In genomic region chr17:78571494-78571893, GRCm38 (mm10) we compare ENCODE assay signal across 11 mouse cellular contexts.
A peak's percentile ranks its signal among the peaks of the same experiment; 100 is the strongest.
DNase-seq lines count a peak whose midpoint lies in the region; ATAC-seq and TF ChIP-seq lines count a peak whose summit lies in the region.
"Had no signal": no experiment of that assay in that cellular context is flagged by ENCODE, and none has a peak within 500 bp of the region (broad histone marks: within the 10 kb centered on the region; RNA-seq: fewer than 3 reads in every experiment).

No protein-coding gene starts in this region.

- peak; percentile 9 for DNase-seq in lung, adult 18-20 months
- no peak for DNase-seq in lung, postnatal 14 days
- DNase-seq in adrenal gland, postnatal 14 days: peak; percentile 53
- peak; percentile 30 for DNase-seq in stomach, postnatal 0 days (ENCODE audit: low spot score)
- no peak for DNase-seq in cerebellum, postnatal 4 days (ENCODE audit: low spot score in 2 of 2)
- no peak for DNase-seq in kidney, postnatal 36 days
- DNase-seq in embryo, embryonic 10 days (ENCODE audit: low spot score): no peak
- DNase-seq: thymus, adult 18-20 months had no signal

- peak overlapping the region; percentile 51; the same call in 1 of the 2 replicates for H3K27ac ChIP-seq in heart, embryonic 15.5 days
- H3K27ac ChIP-seq in stomach, postnatal 0 days (replicated peaks): 0 out of 2 replicates have a peak overlapping the region, but pooled peaks have one; percentile 18
- H3K27ac ChIP-seq: forebrain, embryonic 12.5 days had no signal

- no peak for TF ChIP-seq EP300 in stomach, postnatal 0 days (optimal IDR thresholded peaks at IDR 0.05)

- WGBS in heart, embryonic 15.5 days: 21% methylated on average over 6 of the region's 6 CpGs
- 55% methylated on average over 6 of the region's 6 CpGs for WGBS in stomach, postnatal 0 days

- peak overlapping the region; percentile 27; the same call in 1 of the 2 replicates for H3K4me2 ChIP-seq in heart, embryonic 15.5 days
- no peak overlapping the region for H3K4me2 ChIP-seq in stomach, postnatal 0 days (replicated peaks; ENCODE audit: low read depth)
- H3K4me2 ChIP-seq: forebrain, embryonic 12.5 days had no signal

- H3K36me3 ChIP-seq in heart, embryonic 15.5 days: no peaks in the 10 kb centered on the region
- H3K36me3 ChIP-seq in stomach, postnatal 0 days (ENCODE audit: control insufficient read depth, insufficient read depth, low read length): no peaks in the 10 kb centered on the region
- H3K36me3 ChIP-seq: forebrain, embryonic 12.5 days had no signal

- H3K9ac ChIP-seq in heart, embryonic 15.5 days: no peak overlapping the region
- no peak overlapping the region for H3K9ac ChIP-seq in stomach, postnatal 0 days (ENCODE audit: low read length)
- H3K9ac ChIP-seq: forebrain, embryonic 12.5 days had no signal

- no peak overlapping the region for H3K4me3 ChIP-seq in heart, embryonic 15.5 days
- H3K4me3 ChIP-seq in stomach, postnatal 0 days (ENCODE audit: low read depth, low read length): no peak overlapping the region
- H3K4me3 ChIP-seq: forebrain, embryonic 12.5 days had no signal

- H3K9me3 ChIP-seq in heart, embryonic 15.5 days (replicated peaks): no peaks in the 10 kb centered on the region
- H3K9me3 ChIP-seq in stomach, postnatal 0 days (ENCODE audit: control insufficient read depth, low read length): no peaks in the 10 kb centered on the region
- H3K9me3 ChIP-seq: forebrain, embryonic 12.5 days had no signal

- peaks cover 15% of the 10 kb centered on the region for H3K4me1 ChIP-seq in heart, embryonic 15.5 days (replicated peaks)
- H3K4me1 ChIP-seq in stomach, postnatal 0 days (replicated peaks; ENCODE audit: control insufficient read depth, insufficient read depth): no peaks in the 10 kb centered on the region
- H3K4me1 ChIP-seq: forebrain, embryonic 12.5 days had no signal

- no peak for TF ChIP-seq CTCF in stomach, postnatal 0 days (IDR thresholded peaks at IDR 0.05; ENCODE audit: low read depth)

- no peaks in the 10 kb centered on the region for H3K27me3 ChIP-seq in heart, embryonic 15.5 days
- no peaks in the 10 kb centered on the region for H3K27me3 ChIP-seq in stomach, postnatal 0 days (ENCODE audit: control insufficient read depth, insufficient read depth, low read length)
- H3K27me3 ChIP-seq: forebrain, embryonic 12.5 days had no signal

- 0 out of 2 replicates have a peak, but pooled peaks have one; percentile 18 for ATAC-seq in heart, embryonic 15.5 days (replicated peaks; ENCODE audit: insufficient number of reproducible peaks, insufficient read depth, low FRiP score, low read depth)
- peak; percentile 61 for ATAC-seq in stomach, postnatal 0 days (ENCODE audit: low FRiP score, low TSS enrichment)
- ATAC-seq: inflammation-experienced regulatory T-cells, adult 6 months had no signal

Comparison
In these comparisons a context has a peak if more than half of its experiments do, and no peak if none do; other contexts are left out.
1. DNase-seq: peak in lung, adult 18-20 months (2 of 2), adrenal gland, postnatal 14 days (single experiment) and stomach, postnatal 0 days (single experiment); none in lung, postnatal 14 days (single experiment), cerebellum, postnatal 4 days (0 of 2), kidney, postnatal 36 days (0 of 2) and embryo, embryonic 10 days (single experiment).